Mouse (Mus musculus): ENCODE data around the gene Zbtb42.

The Zbtb42 gene

DNA sequence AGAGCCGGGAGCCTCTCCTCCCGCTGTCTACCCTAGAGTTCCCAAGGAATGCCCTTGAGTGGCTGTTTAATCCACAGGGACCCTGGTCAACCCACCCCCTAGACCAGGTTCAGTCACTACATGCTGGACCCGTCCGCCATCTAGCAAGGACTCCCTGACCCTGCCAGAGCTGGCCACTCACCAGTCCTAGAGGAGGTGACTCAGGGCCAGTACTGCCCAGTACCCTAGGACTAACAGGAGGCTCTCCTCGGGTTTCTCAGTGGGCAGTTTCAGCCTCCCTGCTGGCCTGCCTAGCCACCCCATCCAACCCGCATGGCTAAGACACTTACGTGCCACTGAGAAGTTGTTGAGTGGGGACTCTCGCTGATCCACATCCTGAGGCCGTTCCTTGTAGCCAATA, 16.8 kb upstream of the Zbtb42 start:
- no peak for DNase-seq

DNA sequence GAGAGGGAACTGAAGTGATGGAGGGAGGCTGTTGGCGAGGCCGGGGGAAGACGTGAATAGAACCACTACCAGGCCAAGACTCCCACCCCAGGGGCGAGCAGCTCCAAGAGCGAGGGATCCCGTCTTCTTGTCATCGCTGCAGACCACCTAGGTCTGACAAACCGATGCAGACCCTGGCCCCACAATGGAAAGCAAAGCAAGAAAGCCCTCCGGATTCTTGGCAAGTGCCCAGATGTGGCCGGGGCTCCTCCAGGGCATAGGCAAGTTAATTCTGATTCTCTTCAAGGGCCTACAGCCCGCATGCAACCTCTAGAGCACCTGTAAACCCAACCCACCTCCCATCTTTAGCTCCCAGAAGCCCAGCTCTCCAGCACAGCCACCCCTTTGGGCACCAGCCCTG, 15.3 kb upstream of the Zbtb42 start:
- no peak for DNase-seq

DNA sequence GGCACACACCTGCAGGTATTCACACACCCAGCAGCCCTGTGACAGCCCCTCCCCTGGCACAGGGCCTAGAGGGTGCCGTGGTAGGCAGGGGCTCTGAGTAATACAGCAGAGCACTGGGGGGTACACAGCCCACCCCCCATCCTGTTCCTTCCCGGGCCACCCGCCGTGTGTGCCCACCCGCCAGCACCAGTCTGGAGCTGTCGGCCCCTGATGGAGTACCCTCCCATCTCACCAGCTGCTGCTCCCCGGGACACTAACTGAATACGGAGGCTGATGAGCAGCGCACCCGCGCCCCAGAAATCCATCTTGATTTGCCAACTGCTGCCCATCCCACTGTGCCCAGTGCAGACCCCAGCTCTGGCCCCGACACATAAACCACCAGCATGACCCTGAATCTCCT, 14.9 kb upstream of the Zbtb42 start:
- DNase-seq, result no peak

DNA sequence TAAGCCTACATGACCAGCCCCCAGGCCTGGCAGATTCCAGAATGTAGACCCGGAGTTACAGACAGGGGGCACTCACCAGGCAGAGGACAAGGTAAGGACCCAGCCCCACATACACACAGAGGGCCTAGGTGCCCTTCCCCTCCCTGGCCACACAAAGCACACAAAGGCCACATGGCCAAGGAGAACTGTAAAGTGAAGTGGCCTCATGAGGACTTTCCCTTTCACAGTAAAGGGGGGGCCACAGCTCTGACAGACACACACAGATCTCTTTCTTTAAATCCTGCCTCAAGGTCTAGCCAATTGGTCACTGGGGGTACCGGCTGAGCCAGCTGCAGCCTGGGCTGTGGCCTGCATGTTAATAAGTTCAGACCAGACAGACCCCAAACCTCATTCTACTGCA, 14.5 kb upstream of the Zbtb42 start:
- DNase-seq, result no peak

DNA sequence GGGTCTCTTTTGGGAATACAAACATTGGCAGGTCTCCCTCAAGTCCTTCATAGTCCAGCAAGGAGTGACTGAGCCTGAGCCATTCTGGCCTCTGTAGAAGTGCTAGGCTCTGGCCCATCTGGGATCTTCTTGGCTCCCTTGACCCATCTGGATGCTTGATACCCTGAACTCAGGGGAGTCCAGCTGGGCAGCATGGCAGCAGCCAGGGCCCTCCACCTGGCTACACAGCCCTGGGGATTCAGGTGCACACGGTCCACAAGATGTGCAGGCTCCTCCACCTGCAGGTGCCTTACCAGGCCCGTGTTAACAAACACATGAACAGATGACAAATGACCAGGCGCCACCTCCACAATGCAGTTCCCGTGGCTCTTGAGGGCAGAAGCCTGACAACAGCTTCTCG, 14.0 kb upstream of the Zbtb42 start:
- DNase-seq, result no peak

DNA sequence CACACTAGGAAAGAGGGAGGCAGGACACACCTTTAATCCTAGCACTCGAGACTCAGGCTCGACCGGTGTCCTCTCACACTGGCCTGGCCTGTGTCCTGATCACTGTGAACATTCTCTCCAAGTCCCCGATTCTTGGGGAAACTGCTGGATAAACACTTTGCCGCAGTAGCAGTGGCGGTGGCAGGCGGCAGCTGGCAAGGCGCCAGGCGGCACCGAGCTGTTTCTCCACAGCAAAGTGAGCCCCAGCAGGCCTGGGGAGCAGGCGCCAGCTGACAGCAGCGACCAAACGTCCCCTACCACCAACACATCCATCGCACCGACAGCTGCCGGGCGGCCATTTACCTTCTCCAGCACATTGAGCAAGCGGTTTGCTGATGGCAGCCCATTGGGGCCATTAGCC, 13.2 kb upstream of the Zbtb42 start:
- DNase-seq, result peak; percentile 71

DNA sequence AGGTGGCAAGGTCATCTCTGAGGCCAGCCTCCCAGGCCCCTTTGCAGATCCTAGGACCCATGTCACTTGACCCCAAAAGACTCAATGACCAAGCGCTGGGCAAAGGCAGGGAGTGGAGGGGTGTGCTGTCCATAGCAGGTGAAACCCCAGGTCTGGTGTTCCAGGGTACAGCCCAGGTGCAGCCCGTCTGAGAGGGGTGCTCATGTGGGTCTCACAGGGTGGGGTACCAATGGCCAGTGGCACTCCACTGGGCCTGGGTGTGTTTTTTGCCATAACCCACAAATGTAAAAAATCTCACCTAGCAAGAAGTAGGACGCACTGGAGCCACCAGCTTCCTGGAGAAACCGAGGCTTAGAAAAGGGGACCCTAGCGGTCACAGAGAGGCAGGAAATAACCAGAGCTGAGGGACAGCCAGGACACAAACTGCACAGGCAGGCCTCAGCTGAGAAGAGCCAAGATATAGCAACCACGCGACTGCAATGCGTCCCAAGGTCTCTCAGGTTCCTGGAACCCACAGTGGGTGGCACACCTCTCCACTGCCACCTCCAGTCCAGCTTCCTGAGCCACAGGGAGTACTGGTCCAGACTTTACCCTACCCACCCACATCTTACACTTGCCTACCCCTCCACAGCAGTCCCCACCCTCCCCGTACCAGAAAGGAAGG, 12.6 kb upstream of the Zbtb42 start:
- no peak for DNase-seq

DNA sequence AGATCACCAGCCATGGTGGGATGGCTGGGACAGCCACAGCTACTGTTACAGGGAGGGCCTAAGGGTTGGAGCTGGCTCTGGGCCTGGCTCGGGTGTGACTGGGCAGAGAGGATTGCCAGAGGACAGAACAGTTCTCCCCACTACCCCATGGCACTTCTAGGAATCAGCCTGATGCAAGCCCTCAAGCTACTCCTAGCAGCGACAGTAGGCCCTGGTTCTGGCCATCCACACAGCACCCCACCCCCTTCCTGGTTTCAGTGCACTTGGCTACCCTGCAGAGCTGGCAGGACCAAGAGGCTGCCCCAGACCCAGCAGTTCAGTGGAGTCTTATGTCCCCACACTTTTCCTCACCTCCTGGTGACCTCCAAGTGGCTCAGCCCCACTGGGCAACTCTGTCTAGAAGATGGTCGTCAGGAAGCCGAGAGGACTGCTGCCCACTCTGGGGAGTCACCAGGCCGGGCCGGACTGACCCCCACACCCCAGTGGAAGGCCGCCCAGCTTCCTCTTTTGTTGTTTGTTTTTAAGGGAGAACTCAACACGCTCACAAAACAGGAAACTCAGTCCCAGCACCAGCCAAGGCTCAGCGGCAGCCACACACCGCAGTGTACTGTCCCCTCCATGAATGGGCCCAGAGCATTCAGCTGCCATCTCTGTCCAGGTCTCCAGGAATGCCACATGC, 10.9 kb upstream of the Zbtb42 start:
- DNase-seq, result peak; percentile 40

DNA sequence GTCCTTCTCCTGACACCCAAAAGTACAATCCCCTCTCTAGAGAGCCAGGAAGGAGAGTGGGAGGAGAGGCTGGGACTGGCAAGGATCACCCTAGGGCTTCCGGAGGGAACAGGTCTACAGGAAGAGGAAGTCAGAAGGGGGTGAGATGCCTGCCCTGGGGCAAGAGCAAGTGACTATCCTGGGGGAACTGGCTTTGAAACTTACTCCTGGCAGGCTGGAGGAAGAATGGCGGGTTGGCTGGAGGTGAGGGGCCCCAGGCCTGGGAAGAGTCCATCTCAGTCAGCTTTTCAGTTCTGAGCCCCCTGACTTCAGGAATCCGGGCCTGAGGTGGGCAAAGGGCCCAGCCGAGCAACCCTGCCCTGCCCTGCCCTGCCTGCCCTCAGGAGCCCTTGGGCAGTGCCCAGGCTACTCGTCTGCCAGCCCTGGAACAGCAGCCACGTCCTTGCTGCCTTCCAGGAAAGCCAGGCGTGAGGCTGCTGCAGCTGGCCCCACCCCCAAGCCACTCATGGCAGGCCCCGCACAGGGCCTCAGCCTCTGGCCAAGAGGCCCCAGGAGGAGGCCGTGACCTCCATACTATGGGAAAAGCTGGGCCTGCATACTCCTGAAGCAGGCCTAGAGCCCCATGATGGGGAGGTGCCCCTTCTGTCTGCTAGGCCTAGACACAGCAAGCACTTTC, 7.8 kb upstream of the Zbtb42 start:
- DNase-seq, result peak; percentile 33

DNA sequence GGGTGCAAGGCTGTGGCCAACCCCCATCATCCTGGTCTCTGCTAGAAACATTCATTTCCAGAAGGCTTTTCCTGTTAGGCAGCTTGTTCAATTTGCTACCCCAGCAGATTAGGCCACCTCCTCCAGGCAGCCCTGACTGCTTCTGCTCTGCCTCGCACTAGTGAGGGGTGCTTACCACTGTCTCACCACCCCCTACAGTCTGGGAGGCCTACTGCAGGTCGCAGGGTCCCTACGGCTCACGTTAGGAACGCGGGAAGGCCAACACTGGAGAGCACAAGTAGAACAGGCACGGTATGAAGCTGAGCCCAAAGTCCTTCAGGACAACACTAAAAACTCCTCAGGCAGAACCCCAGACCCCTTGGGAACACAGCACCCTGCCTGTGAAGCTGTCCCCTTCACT, 6.7 kb upstream of the Zbtb42 start:
- no peak for DNase-seq

DNA sequence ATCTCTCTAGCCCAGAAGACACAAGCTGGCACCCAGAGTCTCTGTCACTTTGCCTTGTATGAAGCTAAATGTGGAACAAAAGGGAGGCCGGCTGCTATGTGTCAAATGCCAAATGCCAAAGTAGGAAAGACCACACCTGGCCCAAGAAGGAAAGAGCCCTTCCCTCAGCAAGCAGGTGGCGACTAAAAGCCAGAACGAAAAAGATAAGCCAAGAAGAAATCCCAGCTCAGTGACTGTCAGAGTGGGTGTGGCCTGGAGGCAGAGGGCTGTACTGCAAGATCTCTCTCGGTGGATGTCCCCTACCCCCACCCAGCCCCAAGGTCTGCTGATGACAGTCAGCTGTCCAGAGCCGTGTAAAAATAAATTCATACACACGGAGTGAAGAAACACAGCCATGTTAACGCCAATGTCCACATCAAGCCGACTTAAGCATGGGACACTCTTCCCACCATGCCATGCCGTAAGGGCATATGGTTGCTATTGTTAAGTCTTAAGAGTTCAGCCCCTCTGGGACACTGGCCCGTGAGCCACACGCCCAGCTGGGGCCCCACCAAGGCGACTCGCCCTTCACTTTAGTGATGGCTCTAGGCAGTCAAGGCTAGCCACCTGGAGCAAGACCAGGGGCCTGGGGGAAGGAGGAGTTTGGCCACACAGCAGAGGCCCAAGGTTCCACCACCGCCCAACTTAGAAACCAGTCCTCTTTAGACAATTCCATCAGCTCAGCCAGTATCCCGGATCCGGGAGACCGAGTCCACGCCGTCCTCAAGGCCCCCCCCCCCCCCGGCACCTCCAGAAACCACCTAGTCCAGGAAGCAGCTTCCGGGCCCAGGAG, 5.7 kb upstream of the Zbtb42 start:
- peak; percentile 38 for DNase-seq

DNA sequence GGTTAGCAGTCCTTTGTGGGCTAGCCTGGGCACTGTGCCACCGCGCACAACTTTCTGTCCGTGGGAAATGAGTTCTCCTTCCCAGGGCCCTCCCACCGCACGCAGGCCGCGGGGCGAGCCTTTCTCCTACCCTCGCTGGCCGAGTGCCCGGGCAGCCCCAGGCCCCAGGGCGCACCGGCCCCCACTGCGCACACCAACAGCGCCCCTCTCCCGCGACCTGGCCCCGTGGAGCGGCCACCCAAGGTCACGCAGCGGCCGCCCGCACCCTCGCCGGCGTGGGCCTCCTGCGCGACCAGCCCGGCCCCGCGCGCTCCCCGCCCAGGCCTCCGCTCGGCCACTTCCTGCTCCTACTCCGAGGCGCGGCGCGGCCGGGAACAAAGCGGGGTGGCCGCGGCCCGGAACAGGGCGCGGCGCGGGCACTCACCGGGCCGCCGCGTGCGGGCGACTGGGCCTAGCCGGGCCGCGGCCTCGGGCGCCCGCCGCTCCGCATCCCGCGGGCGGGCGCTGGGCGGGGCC, 5.0 kb upstream of the Zbtb42 start:
- peak; percentile 73 for DNase-seq

DNA sequence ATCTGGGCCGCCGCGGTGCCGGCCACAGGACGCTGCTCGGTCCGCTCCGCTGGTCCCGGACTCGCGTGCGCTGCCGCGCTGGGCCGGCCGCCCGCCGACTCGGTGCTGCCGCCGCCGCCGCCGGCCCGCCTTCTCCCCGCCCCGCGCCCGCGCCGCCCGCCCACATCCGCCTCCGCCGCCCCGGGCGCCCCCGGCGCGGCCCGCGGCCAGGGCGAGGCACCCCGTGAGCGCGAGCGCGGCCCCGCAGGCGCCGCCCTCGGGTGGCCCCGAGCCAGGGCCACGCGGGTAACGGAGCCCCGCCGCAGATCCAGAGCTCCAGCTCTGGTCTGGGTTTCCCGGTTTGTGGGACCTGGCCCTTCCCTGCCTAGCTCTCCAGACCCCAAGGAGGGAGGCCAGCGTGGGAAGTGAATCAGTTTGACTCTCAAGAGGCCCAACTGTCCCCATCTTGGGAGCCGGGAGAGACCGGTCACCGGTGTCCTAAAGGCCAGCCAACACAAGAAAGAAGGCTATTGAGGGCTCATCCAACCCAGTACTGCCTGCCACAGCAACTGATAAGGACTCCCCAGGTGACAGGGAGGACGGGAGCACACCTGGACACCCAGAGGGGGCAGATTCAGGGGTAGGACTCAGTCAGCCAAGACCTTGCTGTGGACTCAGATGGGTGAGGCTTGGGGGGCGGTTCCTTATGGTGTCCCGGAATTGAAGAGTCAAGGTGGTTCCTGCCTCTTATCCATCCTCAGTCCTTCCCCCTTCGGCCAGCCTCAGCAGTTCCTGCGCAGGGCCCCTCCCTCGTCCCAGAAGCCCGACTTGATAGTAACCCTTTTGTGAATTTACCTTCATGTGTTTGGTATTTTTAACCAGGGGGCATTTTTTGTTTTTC, 4.3 kb upstream of the Zbtb42 start, which contains the start of gene Akt1:
Akt1 (minus strand) TSS at position 753 of the 880 bp plus-strand sequence.
- DNase-seq, result peak; percentile 77

DNA sequence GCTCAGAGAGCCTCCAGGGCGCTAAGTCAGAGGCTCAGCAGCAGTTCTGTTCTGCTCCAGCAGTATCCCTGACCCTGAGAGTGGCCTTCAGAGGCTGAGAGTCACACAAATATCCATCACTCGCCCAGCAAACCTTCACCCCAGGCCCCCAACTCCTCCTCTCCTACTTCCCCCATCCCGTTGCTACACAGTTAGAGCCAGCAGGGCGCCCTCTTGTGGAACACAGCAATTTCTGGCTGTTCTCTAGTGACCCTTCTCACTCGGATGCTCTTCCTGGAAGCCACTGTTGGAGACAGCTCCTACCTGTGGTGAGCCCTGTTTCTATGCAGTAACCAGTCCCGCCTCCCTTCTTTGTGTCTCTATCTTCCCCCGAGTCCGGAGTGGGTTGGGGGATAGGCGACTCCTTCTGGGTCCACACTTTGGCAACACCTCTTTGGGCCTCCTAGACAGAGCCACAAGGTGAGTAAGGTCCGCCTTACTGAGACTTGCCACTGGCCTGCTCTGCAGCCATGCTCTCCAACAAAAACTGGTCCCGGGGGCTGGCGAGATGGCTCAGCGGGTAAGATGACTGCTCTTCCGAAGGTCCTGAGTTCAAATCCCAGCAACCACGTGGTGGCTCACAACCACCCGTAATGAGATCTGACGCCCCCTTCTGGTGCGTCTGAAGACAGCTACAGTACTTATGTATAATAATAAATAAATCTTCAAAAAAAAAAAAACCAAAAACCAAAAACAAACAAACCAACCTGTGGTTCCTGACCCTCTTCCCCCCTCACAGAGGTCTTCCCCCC, 3.2 kb upstream of the Zbtb42 start:
- peak; percentile 88 for DNase-seq

DNA sequence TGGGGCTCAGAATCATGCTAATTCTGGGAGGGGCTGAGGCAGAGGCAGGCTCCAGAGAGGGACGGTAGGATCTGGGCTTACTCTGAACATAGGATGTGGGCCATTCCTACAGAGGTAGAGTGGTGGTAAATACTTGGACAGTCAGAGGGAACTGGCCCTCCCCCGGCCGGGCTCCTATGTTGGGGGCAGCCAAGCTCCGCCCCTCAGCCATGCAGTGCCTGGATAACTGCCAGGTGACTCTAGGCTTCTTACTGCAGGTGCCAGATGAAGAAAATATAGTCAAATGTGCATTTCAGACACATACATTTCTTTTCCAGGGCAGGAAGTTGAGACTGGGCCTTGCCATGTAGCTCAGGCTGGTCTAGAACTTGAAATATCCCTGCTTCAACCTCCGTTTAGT, 1.6 kb upstream of the Zbtb42 start:
- DNase-seq, result peak; percentile 34

DNA sequence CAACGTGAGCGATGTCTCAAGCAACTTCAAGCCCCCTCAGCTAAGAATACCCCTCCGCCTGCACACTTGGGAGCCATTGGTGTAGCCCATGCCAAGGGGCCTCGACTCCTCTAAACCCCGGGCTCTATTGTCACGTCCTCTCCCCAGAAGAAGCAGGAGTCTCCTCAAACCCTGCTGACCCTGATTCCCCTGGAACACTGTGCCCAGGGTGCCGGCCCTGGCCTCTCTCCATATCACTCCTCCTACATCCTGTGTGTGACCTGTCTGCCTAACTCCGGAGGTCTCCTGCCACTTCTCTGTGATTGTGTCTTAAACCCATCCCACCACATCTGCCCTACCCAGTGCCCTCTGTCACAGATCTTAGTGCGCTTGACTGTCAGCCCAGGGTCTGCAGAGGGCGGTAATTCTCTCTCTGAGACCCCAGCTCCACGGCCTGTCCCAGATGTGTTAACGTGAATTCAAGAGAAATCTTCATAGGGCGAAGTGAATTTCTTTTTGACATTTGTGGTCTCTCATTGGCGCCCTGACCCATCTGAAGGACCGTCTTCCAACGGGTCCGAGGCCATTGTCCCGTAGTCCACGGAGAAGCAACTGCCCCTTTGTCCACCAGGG, 579 bp upstream of the Zbtb42 start:
- DNase-seq, result no peak

DNA sequence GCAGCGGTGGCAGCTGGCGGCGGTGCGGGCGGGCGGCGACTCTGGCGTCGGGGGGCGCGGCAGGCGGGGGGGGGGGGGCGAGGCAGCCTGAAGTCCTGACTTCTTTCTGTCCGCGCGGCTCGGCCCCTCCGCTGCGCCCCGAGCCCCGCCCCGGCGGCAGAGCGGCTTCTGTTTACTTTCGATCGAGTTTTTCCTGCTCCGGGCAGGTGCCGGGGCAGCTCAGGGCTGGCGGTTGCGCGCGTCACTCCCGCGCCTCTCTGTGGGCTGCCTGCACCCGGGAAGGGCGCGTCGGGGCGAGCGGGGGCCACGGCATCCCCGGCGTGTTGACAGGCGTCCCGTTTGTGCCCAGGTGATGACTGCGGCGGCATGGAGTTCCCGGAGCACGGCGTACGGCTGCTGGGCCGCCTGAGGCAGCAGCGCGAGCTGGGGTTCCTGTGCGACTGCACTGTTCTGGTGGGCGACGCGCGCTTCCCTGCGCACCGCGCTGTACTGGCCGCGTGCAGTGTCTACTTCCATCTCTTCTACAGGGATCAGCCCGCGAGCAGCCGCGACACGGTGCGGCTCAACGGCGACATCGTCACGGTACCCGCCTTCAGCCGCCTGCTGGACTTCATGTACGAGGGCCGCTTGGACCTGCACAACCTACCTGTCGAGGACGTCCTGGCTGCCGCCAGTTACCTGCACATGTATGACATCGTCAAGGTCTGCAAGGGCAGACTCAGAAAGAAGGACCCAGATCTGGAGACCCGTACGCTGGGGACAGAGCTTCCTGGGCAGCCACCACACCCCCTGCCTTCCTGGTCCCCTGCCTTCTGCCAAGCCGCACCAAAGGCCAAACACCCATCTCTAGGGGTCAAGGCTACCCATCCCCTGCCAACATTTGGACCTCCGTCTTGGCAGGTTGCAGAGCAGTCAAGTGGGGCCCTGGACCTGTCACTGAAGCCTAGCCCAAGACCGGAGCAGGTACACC, 684 bp downstream of the Zbtb42 start:
- DNase-seq, result peak; percentile 63

DNA sequence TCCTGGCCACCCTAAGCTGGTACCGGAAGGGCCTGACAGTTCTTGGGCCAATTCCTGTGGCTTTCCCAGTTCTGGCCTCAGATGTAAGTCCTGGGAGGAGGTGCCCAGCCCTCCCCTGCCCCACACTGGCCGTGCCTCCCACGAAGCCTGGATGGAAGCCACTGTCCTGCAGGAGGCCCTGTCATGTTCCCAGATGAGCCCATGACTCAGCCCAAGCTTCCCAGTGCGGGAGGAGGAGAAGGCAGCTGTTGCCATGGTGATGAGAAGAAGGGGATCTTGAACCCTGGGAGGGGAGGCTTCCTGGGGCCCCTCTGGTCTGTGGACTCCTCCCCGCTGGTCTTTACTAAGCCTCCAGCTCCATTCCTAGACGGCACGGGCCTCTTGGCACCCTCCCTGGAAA, 4.7 kb downstream of the Zbtb42 start:
- DNase-seq, result no peak

DNA sequence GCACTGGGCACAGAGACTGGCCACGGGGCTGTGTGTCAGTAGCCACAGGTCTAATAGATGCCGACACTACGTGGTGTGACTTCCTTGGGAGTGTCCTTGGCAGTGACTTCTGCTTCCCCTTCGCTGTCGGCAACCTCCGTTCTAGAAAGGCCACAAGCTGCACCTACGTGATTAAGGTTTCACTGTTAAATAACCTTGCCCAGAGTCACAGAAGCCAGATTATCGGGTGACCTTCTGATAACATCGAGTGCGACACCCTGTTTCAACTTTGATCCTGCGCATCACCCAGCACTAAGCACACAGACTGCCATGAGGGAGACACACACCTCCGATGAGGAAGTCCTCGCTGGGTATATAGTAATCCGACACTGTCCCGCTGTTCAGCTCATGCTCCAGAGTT, 9.8 kb downstream of the Zbtb42 start:
- DNase-seq, result no peak
